Mouse (Mus musculus) intestine, embryonic 15.5 days (tissue): ENCODE results near the gene Tmem108. TPM values are rescaled to one million over a fixed set of nuclear protein-coding genes. Genes with fewer than 3 reads are reported as not detected.

Source experiments
- ATAC-seq: fragments of 200-750 bp; cut with Nextera tagmentation; 2 replicates; pipeline ENCODE4 v1.8.0; 2017; ENCODE audit warnings: moderate TSS enrichment, moderate library complexity
- H3K27ac ChIP-seq: fragments of 300-500 bp; sonication (generic); 2 replicates; pipeline ENCODE4 v1.5.1; 2015; ENCODE audit warnings: mild to moderate bottlenecking, inconsistent platforms
- H3K27me3 ChIP-seq: fragments of 300-500 bp; sonication (generic); replicated peaks from 2 replicates; pipeline ENCODE4 v1.6.1; 2015; ENCODE audit warnings: inconsistent platforms
- H3K36me3 ChIP-seq: fragments of 300-500 bp; sonication (generic); 2 replicates; pipeline ENCODE4 v1.6.1; 2015; ENCODE audit warnings: inconsistent platforms
- H3K4me1 ChIP-seq: fragments of 300-500 bp; sonication (generic); replicated peaks from 2 replicates; pipeline ENCODE4 v1.6.1; 2015; ENCODE audit warnings: inconsistent platforms
- H3K4me2 ChIP-seq: fragments of 300-500 bp; sonication (generic); replicated peaks from 2 replicates; pipeline ENCODE4 v1.6.1; 2015; ENCODE audit warnings: mild to moderate bottlenecking, inconsistent platforms
- H3K4me3 ChIP-seq: fragments of 300-500 bp; sonication (generic); replicated peaks from 2 replicates; pipeline ENCODE4 v1.5.1; 2015; ENCODE audit warnings: inconsistent platforms
- H3K9ac ChIP-seq: fragments of 300-500 bp; sonication (generic); 2 replicates; pipeline ENCODE4 v1.6.1; 2015; ENCODE audit warnings: inconsistent platforms
- H3K9me3 ChIP-seq: fragments of 300-500 bp; sonication (generic); 2 replicates; pipeline ENCODE4 v1.6.1; 2016; ENCODE audit warnings: inconsistent platforms
- WGBS: fragments of 180-500 bp; shearing (Covaris S2); methylation state at CpG from one replicate; pipeline ENCODE4 v1.1.7; 2015; 5-methylcytosine and 5-hydroxymethylcytosine counted together
- polyA plus RNA-seq: library from polyadenylated mRNA; unstranded; fragments of >200 nt; fragmentation: Nextera tagmentation; extraction: Ambion mirVana; gene quantifications from 2 replicates; pipeline ENCODE4 v1.2.1, GENCODE M21; 2015

Tmem108 gene
- polyA plus RNA-seq, 1 experiment from 2014 or later: 10.2 TPM

GRCm38 (mm10) chr9:103693826-103694225 is 67.8 kb downstream of the Tmem108 start:
- ATAC-seq: no peak
- Histone ChIP-seq H3K4me2 (no peak overlapping the region), H3K27ac (no peak overlapping the region), H3K9ac (no peak overlapping the region), H3K4me3 (no peak overlapping the region), H3K27me3 (no peaks in the 10 kb centered on the region), H3K4me1 (no peaks in the 10 kb centered on the region), H3K36me3 (no peaks in the 10 kb centered on the region), H3K9me3 (no peaks in the 10 kb centered on the region)

DNA sequence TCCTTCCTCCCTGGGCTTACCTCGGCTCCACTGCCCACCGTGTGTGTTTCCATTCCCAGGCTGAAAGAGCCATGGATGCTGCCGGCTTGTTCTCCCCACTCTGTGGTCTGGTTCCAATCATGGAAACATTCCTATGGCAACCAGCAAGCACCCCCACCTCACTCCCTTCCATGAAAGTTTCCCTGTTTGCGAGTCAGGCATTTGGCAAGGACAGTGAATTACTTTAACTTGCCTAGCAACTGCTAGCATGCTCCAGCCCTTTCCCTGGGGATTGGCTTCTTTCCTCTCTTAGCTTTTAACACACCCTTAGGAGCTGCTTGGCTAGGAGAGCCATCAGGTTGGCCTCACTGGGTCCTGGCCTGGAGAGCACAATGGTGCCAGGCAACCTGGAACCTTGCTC is 68.9 kb downstream of the Tmem108 start:
- 31% methylated on average over 4 of the region's 4 CpGs for WGBS
- H3K9ac ChIP-seq: no peak overlapping the region
- no peak overlapping the region for H3K27ac ChIP-seq
- no peaks in the 10 kb centered on the region for H3K9me3 ChIP-seq
- H3K36me3 ChIP-seq: no peaks in the 10 kb centered on the region
- H3K4me2 ChIP-seq: no peak overlapping the region
- H3K4me3 ChIP-seq: no peak overlapping the region
- no peaks in the 10 kb centered on the region for H3K4me1 ChIP-seq
- ATAC-seq: no peak
- H3K27me3 ChIP-seq: no peaks in the 10 kb centered on the region

DNA sequence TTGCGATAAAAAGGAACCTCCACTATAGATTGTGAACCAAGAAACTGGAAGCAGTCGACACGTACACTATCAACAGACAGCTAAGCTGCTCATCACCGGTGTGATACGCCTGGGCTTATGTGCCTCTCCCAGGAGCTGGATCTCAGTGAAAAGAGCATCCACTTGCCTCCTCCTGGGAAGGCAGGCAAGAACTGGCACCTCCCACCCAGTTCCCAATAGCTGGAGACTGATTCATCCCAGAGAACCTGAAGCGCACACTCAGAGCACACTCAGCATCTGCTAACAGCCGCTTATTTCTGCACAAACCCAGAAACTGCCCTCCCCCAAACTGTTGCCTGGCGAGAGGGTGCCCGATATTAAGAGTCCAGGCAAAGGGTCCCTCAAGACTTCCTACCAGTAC is 69.8 kb downstream of the Tmem108 start:
- no peaks in the 10 kb centered on the region for H3K4me1 ChIP-seq
- ATAC-seq: no peak
- H3K4me3 ChIP-seq: no peak overlapping the region
- H3K4me2 ChIP-seq: no peak overlapping the region
- no peaks in the 10 kb centered on the region for H3K9me3 ChIP-seq
- WGBS: 90% methylated on average over 9 of the region's 9 CpGs
- no peaks in the 10 kb centered on the region for H3K27me3 ChIP-seq
- H3K27ac ChIP-seq: no peak overlapping the region
- no peaks in the 10 kb centered on the region for H3K36me3 ChIP-seq
- no peak overlapping the region for H3K9ac ChIP-seq

GRCm38 (mm10) chr9:103690446-103690845 is 71.2 kb downstream of the Tmem108 start:
- Histone ChIP-seq H3K27me3 (no peaks in the 10 kb centered on the region), H3K4me2 (no peak overlapping the region), H3K4me3 (no peak overlapping the region), H3K36me3 (no peaks in the 10 kb centered on the region), H3K9ac (no peak overlapping the region), H3K9me3 (no peaks in the 10 kb centered on the region), H3K27ac (no peak overlapping the region), H3K4me1 (no peaks in the 10 kb centered on the region)
- 55% methylated on average over 3 of the region's 3 CpGs for WGBS
- no peak for ATAC-seq

GRCm38 (mm10) chr9:103689697-103690096 is 71.9 kb downstream of the Tmem108 start:
- Histone ChIP-seq H3K4me1 (no peaks in the 10 kb centered on the region), H3K36me3 (no peaks in the 10 kb centered on the region), H3K27ac (no peak overlapping the region), H3K9me3 (no peaks in the 10 kb centered on the region), H3K27me3 (no peaks in the 10 kb centered on the region), H3K4me2 (no peak overlapping the region), H3K4me3 (no peak overlapping the region), H3K9ac (no peak overlapping the region)
- no peak for ATAC-seq
- 53% methylated on average over 7 of the region's 7 CpGs for WGBS

DNA sequence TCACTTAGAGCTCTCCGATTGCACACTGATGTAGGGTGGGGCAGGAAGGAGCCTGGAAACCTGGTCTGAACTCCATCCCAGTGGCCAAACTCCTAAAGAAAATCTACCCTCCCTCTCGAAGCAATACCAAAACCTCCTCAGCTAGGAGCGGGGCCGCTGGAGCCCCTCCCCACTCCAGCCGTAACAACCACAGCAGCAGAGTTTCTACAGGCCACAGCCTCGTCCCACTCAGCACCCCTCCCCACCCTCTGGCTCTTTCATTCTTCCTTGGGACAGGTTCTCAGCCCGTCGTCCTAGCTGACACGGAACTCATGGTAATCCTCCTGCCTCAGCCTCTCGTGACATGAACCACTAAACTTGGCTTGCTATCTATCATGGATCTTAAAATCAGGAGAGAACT is 72.6 kb downstream of the Tmem108 start:
- Histone ChIP-seq H3K4me1 (no peaks in the 10 kb centered on the region), H3K27me3 (no peaks in the 10 kb centered on the region)

GRCm38 (mm10) chr9:103687130-103687529 is 74.5 kb downstream of the Tmem108 start:
- Histone ChIP-seq H3K27me3 (no peaks in the 10 kb centered on the region), H3K27ac (no peak overlapping the region), H3K4me1 (no peaks in the 10 kb centered on the region), H3K4me2 (no peak overlapping the region), H3K4me3 (no peak overlapping the region), H3K9ac (no peak overlapping the region), H3K9me3 (no peaks in the 10 kb centered on the region), H3K36me3 (no peaks in the 10 kb centered on the region)
- WGBS: 60% methylated on average over 6 of the region's 6 CpGs
- ATAC-seq: no peak

More for the DNA sequence above, 72.6 kb downstream of the Tmem108 start:
- H3K4me3 ChIP-seq: no peak overlapping the region
- H3K4me2 ChIP-seq: no peak overlapping the region
- no peak overlapping the region for H3K27ac ChIP-seq
- H3K9ac ChIP-seq: no peak overlapping the region
- ATAC-seq: no peak
- H3K9me3 ChIP-seq: no peaks in the 10 kb centered on the region
- 81% methylated on average over 10 of the region's 10 CpGs for WGBS
- no peaks in the 10 kb centered on the region for H3K36me3 ChIP-seq

DNA sequence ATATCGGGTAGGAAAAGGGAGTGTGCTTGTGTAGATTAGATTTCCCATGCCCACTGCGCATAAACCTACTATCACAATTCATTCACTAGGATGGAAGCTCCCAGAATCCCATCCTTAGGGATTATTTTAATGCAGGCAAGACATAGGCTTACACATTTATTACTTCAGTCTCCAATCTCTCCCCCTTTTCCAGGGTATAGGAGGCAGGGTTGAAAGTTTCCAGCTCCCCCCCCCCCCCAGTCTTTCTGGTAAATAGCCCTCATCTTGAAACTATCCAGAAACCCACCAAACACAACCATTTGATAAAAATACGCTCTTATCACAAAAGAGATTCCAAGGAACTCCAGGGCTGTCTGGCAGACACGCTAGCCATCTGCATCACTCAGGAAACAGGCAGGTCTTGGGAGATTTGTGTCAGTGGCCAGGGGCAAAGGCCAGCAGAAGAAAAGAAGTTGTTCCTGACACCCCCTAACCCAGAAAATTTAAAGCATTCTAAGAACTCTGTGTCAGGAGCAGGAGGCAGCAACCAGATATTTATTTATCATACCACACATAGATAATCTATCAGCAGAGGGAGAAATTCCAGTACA is 79.8 kb downstream of the Tmem108 start:
- 38% methylated on average over 4 of the region's 4 CpGs for WGBS
- Histone ChIP-seq H3K4me3 (no peak overlapping the region), H3K4me2 (no peak overlapping the region), H3K9me3 (no peaks in the 10 kb centered on the region), H3K4me1 (0 out of 2 replicates have a peak, but pooled peaks cover 2% of the 10 kb centered on the region), H3K36me3 (no peaks in the 10 kb centered on the region), H3K27ac (no peak overlapping the region), H3K9ac (no peak overlapping the region), H3K27me3 (no peaks in the 10 kb centered on the region)
- ATAC-seq: no peak

- Histone ChIP-seq H3K27ac (no peak overlapping the region), H3K36me3 (no peaks in the 10 kb centered on the region), H3K4me2 (no peak overlapping the region), H3K27me3 (no peaks in the 10 kb centered on the region), H3K4me1 (0 out of 2 replicates have a peak, but pooled peaks cover 2% of the 10 kb centered on the region), H3K9me3 (no peaks in the 10 kb centered on the region), H3K9ac (no peak overlapping the region), H3K4me3 (no peak overlapping the region)
- ATAC-seq: peak; percentile 49; the same call in 1 of the 2 replicates
- WGBS: 46% methylated on average over 2 of the region's 2 CpGs
Observed at GRCm38 (mm10) chr9:103679234-103679633, 82.4 kb downstream of the Tmem108 start.

DNA sequence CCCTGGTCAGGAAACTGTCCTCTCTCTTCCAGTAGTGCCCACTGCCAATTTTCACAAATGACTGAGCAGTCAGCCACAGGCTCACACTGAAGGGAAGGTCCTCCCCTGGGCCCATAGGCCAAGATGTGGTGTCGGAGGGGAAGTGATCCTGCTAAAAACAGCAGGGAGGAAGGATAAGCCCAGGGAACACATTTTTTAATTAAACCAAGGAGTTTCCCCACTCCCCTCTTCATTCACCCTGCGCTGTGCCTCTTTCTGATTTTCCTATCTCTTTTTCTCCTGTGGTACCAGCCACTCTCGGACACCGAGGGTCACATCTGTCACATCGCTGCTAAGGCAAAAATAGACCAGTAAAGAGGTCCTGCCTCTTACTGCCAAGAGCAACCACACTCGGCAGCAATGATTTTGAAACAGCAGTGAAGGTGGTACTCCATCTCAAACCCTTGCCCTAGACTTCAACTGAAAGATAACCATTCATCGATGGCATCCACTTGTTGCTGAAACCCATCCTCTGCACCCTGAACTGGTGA is 83.0 kb downstream of the Tmem108 start:
- 73% methylated on average over 7 of the region's 7 CpGs for WGBS
- no peaks in the 10 kb centered on the region for H3K36me3 ChIP-seq
- no peaks in the 10 kb centered on the region for H3K9me3 ChIP-seq
- ATAC-seq: no peak
- H3K4me1 ChIP-seq: 0 out of 2 replicates have a peak, but pooled peaks cover 2% of the 10 kb centered on the region
- no peak overlapping the region for H3K27ac ChIP-seq
- H3K4me2 ChIP-seq: no peak overlapping the region
- H3K27me3 ChIP-seq: no peaks in the 10 kb centered on the region
- no peak overlapping the region for H3K4me3 ChIP-seq
- H3K9ac ChIP-seq: no peak overlapping the region

DNA sequence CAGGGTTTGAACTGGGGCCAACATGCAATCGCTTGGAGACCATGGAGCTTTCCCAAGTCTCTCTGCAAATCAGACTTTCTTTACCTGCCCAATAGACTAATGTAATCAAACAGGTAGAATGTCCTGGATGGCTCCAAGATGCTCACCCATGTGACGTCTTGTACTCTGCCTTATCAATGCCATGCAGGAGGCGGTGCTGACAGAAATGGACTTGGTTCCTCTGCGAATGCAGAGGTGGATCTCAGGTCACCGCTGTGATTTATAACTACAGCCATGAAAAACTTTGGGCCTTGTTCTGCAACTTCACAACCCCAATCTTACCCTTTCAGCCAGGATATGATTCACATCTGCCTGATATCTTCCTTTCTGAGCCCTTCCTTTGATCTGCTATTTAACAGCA is 83.8 kb downstream of the Tmem108 start:
- 66% methylated on average over 5 of the region's 5 CpGs for WGBS
- H3K36me3 ChIP-seq: no peaks in the 10 kb centered on the region

DNA sequence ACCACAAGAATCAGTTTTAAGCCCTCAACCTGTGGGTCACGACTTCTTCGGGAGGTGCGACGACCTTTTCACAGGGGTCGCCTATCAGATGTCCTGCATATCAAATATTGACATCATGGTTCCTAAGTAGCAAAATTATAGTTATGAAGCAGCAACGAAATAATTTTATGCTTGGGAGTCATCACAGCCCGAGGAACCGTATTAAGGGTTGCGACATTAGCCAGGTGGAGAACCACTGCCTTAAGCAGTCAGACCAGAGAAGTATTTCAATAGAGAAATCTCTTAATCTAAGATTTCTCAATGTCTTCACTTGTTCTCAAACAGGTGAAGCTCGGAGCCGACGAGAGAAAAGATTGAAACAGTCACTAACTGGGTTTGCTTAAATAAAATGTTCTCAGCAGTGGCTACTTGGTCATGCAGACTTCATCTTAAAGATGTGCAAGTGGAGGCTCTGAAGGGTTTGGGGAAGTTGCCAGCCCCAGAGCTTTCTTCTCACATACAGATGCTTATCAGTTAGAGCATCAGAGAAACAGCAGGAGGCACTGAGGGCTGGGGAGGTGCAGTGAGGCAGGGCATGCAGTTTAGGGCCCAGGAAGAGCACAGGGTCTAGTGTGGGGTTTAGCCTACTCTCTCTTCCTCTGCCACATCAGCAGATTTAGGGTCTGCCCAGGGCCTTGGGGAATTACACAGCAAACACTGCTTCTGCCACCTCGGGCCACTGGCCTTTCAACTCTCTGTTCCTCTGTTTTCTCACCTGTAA is 85.7 kb downstream of the Tmem108 start:
- no peak for ATAC-seq
- no peak overlapping the region for H3K9ac ChIP-seq
- H3K27ac ChIP-seq: no peak overlapping the region
- no peak overlapping the region for H3K4me2 ChIP-seq
- no peak overlapping the region for H3K4me3 ChIP-seq
- H3K36me3 ChIP-seq: no peaks in the 10 kb centered on the region
- no peaks in the 10 kb centered on the region for H3K27me3 ChIP-seq
- no peaks in the 10 kb centered on the region for H3K9me3 ChIP-seq
- H3K4me1 ChIP-seq: 0 out of 2 replicates have a peak, but pooled peaks cover 2% of the 10 kb centered on the region
- 82% methylated on average over 13 of the region's 13 CpGs for WGBS

More for the DNA sequence above, 83.8 kb downstream of the Tmem108 start:
- Histone ChIP-seq H3K9me3 (no peaks in the 10 kb centered on the region), H3K4me2 (no peak overlapping the region), H3K9ac (no peak overlapping the region), H3K4me3 (no peak overlapping the region), H3K27me3 (no peaks in the 10 kb centered on the region), H3K4me1 (0 out of 2 replicates have a peak, but pooled peaks cover 2% of the 10 kb centered on the region), H3K27ac (no peak overlapping the region)
- ATAC-seq: no peak
